Mouse (Mus musculus) megakaryocyte, embryonic 14.5 days (primary cell): ENCODE data around the gene Cyp2d11.

ENCODE experiments used
- FLI1 ChIP-seq: IDR thresholded peaks from 2 replicates; pipeline ENCODE4 v1.6.1; 2012; ENCODE audit warnings: low read length, inconsistent platforms, mixed read lengths
- GATA1 ChIP-seq: IDR thresholded peaks from 3 replicates; pipeline ENCODE4 v1.6.1; 2012; ENCODE audit warnings: mixed read lengths, low read length, inconsistent platforms, borderline replicate concordance

GRCm38 (mm10) chr15:82406981-82407380 lies 13.2 kb upstream of the Cyp2d11 start, which contains the start of gene Cyp2d10:
- TF ChIP-seq GATA1 (no peak), FLI1 (no peak)
